Mouse (Mus musculus) megakaryocyte, embryonic 14.5 days (primary cell): ENCODE results near the gene Atp2b4.

Experiments
- FLI1 ChIP-seq: IDR thresholded peaks from 2 replicates; pipeline ENCODE4 v1.6.1; 2012; ENCODE audit warnings: low read length, inconsistent platforms, mixed read lengths
- GATA1 ChIP-seq: IDR thresholded peaks from 3 replicates; pipeline ENCODE4 v1.6.1; 2012; ENCODE audit warnings: mixed read lengths, low read length, inconsistent platforms, borderline replicate concordance

DNA sequence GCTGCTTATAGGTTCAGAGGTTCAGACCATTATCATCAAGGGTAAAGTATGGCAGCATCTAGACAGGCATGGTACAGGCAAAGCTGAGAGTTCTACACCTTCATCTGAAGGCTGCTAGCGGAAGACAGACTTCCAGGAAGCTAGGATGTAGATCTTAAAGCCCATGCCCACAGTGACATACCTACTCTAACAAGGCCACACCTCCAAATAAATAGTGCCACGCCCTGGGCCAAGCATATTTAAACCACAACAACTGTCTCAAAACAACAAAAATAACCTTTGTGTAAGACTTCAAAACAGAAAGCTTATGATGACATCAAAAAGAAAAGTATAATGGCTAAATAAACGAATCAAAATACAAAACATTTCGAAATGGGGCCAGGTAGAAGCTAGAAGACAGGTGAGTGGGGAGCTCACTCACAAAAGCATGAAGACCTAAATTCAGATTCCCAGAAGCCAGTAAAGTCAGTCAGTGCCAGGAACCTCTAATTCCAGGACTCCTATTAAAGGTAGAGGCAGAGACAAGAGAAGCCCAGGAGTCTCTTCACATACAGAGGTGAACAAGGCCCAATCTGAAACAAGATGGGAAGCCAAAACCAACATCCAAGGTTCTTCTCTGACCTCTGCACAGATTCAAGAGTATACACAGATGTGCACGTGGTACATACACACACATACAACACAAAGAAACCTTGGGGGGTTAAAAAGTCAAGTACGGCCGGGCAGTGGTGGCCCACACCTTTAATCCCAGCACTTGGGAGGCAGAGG lies 150.4 kb downstream of the Atp2b4 start:
- TF ChIP-seq GATA1 (no peak), FLI1 (no peak)
